Mouse (Mus musculus) induced T-regulatory cell, adult 2 months (primary cell): ENCODE data around the gene Lrig1.

Source experiments
- DNase-seq: peaks from one replicate; pipeline ENCODE4 v3.0.0-alpha.2; 2012; ENCODE audit warnings: low read depth

Gene Lrig1

DNA sequence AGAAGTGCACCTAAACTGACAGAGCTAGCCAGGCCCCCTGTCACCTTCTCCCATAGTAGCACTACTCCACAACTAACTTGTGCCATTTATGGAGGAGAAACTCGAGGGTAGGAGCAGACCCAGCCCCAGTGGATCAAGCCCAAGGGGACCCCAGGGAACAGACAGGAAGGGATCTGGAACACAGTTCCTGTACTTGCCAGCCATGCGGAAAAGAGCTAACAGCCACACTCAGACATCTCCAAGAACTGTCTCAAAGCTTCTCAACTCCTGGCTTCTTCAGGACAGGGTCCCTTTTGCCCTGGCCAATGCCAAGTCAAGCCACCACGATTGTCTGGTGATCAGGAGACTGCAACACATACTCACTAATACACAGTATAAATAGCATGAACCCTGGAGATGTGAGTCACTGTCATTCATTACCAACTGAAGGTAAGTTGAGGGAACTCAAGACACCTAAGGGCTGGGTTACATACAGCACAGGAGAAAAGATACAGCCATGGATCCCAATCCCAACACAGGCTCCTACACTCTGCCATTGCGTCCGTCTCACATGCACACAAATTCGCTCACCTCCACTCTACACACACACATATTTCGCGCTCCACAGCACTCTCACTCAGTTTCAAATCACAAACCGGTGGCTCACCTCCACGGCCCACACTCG lies 1.3 kb downstream of the Lrig1 start:
- no peak for DNase-seq

DNA sequence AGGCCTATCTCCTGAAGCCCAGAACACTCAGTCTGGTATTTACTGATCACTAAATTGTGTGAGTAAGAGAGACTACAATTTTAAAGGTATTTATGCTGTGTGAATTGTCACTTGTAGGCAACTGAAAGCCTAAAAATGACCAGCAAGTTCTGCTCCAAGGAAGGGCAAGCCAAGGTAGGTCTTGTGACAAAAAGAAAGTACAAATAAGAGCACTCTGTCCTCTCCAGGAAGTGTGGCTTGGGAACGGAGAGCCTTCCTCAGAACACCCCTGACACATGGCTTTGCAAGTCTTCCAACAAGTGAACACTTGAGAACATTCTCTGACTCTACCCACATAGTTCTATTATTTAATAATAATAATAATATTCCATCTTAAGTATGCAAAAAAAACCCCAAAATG lies 2.5 kb downstream of the Lrig1 start:
- peak; percentile 29 for DNase-seq

DNA sequence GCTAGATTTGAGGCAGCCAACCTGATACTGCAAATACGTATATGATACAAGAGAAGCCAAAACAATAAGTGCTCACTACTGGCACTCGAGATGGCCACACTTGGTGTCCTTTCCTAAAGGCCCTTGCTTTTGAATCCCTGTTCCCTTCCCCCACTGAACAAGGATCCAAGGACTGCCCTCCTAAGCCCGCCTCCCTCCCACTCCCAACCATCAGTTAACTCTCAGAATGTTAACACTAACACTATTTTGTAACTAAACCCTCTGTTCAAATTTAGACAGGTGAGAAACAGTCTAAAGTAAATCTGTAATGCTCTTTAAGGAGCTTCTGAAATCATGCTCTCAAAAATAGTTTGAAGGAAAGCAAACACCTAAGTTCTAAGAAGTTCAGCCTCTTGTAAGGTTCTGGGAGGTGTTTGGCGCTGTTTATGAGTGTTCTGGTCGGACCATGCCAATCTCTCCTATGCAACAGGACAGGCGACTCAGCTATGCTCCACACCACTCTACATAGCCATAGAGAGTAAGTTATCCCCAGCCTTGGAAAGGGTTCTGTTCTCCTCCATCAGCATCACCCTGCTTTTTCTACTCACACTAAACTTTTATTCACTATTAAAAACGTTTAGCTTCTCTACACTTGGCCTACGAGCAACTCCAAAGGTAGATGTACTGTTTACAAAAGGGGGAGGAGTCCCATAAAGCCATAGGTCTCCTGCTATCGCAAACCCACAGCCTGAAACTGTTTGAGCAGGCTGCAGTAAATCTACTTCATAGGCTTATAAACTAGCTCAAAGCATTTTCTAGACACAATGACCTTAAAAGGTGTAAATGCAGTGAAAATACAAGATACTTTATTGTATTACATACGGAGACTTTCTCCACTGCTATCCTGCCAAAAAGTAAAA lies 3.5 kb downstream of the Lrig1 start:
- DNase-seq, result peak; percentile 6

DNA sequence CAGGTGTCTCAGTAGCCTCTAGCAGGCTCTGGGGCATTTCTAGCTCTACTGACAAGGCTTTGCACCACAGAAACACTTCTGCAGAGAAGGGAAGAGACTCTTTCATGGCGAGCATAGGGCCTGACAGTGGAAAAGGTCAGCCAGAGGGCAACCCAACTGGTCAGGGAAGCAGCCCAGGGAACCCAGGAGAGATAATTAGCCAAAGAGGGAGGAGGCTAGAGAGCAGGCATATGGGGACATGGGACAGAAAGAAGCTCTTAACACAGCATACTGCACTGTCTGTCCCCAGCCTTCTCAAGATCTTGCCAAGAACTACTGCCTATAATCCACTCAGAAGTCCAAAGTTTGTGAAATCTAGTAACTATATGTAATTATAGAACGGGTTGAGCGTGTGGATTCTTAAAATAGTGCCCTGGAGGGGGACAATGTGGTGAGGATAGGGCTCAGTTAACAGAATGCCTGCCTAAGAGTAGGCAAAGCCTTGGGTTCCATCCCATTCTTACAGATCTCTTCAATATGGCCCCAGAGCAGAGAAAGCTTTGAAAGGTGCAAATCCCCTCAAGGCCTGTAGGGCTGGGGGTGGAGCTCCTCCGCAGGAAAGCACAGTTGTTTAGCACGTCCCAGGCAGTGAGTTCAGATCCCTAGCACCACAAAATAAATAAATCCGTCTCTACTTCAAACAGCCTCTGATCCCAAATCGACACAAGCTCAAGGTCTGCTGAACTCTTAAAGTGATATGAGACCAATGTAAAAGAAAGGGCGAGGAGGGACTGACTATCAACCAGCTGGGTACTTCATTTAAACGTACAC lies 4.6 kb downstream of the Lrig1 start:
- DNase-seq, result peak; percentile 33

DNA sequence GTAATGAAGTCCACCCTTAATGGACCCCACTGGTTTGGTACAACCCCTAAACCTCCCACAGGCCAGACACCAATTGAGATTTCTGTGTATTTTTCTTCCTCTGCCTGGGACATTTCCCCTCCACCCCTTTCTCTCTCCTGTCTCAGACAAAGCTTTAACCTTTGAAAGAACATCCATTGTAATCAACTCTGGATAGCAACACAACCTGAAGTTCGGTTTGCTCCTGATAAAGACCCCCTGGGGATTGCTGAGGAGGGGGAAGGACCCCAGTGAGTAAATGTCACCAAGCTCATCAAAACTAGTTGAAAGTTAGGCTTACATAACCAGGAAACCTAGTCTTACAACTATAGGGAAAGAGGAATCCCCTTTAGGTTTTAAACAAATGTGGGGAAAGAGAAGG lies 5.5 kb downstream of the Lrig1 start:
- DNase-seq, result no peak

DNA sequence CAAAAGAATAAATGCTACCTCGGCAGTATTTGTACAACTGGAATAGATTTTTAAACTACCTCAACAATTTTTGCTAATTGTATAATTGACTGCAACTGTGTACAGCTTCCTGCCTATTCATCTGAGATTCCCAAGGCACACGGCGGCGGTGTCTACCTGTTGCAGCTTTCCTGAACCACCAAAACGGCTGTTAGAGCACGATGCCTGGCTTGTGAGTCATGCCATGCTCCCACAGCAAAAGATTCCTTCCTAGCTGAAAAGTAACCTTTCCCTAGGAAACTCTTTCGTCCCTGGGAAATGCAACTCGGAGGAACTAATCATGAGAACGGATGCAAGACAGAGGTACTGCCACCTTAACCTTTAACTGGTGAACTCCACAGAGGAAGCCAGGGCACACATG lies 6.9 kb downstream of the Lrig1 start:
- no peak for DNase-seq

DNA sequence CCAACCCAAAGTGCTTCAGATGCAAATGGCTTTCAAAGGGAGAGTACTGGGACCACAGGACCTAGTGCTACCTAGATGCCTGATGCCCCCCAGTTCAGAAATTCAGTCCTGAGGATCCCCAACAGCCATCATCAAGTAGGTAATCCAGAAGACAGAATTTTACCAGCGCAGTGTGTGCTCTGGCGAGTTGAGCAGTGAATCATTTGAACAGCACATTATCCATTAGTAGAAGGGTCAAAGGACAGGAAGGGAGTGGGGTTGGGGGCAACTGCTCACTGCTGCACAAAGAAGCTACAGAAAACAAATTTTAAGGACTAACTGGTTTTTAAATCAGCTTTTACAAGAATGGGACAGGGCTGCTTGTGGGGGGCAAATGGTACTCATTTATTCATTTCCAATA lies 8.0 kb downstream of the Lrig1 start:
- DNase-seq, result no peak

DNA sequence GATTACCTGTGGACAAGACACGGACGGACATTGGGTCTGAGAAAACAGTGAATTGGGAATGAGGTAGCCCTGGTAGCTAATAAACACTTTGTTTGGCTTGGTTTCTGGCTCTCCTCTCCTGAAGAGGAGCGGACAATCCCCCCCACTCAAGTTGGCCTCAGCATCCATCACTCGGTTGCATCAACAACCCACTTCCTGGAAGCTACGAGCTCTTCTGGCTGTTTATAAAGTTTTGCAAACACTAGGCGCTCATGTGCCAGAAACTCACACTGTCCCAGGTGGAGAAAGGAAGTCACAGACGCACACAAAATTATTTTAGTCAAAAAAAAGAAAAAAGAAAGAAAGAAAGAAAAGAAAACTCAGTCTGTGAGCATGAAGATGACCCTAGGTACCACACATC lies 9.7 kb downstream of the Lrig1 start:
- no peak for DNase-seq

DNA sequence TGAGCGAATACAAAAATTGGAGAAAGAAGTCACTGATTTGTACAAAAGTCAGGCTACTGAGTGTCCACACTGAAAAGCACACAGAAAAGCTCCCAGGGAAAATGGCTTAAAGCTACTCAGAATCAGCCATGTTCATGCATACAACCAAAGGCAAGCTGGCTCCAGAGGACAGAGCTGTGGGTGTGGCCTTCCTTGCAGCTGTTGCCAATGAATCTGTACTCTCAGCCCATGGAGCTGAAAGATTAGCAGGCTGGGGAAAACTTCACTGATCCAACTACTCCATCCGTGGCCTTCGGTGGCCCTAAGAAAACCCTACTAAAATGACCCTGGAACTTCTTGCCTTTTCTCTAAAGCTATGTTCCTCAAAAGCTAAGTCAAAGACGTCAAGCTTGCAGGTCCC lies 11.2 kb downstream of the Lrig1 start:
- DNase-seq, result no peak

DNA sequence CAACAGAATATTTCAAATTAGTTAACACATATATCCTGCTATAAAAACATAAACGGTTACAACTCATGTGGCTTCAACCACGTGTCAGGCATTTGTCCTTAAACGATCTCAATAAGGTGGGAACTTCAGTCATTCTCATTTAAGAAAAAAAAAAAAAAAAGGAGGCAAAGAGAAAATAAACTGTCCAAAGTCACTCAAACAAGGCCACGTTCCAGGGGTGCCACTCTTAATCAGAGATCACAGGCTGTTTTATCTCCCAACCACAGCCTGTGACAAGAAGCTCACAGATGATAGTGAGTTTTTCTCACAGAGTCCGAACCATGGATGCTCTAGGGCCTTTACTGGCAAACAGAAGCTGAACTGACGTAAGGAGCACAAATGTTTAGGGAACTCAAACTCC lies 13.9 kb downstream of the Lrig1 start:
- no peak for DNase-seq

DNA sequence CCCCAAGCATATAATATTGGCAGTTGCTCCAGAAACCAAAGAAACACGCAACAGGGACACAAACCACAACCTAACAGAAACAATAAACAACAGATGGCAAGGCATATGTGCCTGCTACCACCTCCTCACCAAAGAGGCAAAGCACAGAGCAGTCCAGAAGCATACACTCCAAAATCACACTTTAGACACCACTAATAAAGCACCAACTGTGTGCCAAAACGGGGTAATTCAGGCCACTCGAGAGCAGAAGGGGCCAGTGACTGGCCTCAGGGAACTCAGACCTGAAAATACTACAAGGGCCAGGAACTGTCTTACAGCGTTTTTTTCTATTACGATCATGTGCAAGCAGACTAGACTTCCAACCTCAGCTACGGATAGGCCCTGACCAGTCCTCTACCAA lies 14.3 kb downstream of the Lrig1 start:
- DNase-seq, result no peak

DNA sequence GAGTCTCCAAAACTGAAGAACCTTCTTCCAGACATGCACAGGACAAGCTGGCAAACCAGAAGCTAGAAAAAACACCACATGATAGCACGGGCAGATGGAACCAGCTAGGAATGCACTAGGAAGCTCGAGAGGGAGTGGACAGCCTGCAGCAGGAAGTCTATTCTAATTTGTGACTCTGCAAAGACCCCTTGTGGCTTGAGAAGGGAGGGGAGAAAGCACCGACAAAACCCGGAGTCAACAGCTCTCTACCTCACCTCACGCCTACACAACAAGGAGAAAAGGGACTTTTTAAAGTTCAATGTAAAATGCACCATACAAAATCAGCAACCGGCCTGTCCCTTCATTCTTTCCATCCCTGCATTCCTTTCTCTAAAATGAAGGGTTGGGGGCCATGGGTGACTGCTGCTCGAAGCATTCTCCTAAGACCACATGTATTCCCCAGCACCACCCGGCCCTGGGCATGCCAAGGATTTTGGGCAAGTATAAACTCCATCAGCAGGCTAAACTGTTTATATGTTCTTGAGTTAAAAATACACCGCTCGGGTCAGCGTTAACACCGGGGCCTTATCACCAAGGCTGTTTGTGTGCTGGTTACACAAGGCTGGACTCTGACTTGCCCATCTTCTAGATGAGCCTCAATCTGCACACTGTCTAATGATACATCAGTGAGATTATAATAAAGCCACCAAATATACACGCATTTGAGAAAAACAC lies 15.0 kb downstream of the Lrig1 start:
- DNase-seq, result peak; percentile 68

DNA sequence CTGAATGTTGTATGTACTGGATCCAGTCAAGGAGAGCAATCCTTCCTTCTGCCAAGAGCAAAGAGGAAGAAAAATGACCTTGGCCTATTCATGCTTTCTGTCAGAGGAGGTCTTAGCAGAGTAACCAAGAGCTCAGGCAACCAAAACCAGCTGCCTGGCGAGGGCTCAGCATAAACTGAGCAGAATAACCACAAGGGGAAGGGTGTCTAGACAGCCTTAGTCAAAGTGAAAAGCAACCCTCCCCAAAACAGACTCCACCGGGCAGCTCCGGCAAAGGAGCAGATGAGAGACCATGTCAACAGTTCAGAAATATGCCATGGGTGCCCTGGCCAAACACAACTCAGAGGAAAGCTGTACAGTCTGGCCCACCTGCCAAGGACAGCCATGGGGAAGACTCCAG lies 16.3 kb downstream of the Lrig1 start:
- DNase-seq, result peak; percentile 76

DNA sequence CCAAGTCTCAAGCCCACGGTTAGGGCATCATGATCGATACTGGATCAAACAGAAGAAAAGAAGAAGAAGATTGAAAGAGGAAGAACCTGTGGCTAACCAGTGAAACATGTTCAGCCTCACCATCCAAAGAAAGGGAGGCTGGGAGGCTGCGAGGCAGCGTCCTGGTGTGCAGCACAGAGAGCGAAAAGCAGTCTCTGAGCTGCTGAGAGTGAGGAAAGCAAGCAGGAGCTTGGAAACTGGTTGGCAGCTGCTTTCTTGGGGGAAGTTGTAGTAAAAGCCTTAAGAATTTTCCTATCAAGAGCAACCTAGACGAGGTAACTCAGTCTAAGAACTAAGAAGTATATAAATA lies 17.7 kb downstream of the Lrig1 start:
- DNase-seq, result no peak

DNA sequence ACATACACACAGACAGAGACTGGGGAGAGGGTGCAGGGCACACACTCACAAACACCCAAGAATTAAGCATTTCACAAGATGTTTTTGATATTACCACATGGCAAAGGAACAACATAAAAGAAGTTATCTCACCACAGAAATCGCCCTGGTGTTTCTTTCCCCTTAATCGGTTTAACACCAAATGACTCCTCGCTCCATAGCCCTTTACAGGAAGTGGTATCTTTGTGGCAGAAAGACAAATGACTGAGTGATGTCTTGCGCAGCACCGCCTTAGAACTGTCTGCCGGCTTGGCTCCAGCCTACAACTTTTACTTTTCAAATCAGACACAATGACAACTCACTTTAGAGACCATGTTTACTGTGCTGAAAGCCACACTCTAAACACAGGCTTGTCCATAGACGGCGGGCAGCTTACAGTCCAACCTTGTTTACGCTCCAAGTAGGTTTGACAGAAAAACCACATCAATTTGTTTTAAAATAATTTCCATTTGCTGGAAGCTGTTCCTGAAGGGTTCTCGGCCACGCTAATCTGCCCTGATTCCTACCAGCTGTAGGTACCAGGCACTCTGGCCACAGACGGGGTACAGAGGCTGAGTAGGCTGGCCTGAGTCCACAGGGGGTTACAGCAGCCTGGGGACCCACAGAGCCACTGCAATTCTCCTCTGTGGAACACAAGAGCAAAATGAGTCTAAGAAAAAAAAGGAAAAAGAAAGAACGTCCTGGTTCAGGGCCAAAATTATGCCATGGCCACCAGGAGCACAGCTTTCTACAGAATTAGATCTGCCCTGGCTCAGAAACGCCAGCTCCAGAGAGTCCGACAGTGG lies 18.3 kb downstream of the Lrig1 start:
- peak; percentile 89 for DNase-seq

DNA sequence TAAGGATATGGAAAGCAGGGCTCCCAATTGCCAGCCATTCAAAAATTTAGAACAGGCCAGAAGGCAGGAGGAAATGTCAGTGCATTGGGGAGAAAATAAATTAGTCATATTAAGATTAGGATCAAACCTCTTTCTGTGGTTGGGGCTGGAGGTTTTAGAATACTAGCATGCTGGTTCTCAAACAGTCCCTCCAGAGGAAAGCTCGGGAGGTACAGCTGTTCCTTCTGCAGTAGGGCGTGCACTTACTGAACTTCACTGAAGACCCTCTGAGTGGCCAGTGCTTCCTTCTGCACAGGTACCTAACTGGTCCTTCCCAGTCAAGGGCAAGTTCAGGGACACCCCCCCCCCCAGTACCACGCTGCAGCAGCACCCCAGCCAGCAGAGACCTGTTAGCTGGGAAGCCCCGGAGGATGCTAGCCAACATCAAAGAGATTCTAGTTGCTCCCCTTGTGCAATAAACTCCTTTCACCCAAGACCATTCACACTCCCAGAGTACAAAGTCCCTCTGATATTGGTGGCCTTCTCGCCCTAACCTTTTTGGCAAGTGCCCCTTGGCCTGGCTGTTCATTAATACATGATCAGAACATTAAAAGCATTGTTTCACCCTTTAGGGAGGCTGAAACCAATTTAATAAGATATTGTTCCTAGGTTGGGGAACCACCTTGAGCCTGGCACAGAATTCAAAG lies 19.1 kb downstream of the Lrig1 start:
- DNase-seq, result peak; percentile 74

DNA sequence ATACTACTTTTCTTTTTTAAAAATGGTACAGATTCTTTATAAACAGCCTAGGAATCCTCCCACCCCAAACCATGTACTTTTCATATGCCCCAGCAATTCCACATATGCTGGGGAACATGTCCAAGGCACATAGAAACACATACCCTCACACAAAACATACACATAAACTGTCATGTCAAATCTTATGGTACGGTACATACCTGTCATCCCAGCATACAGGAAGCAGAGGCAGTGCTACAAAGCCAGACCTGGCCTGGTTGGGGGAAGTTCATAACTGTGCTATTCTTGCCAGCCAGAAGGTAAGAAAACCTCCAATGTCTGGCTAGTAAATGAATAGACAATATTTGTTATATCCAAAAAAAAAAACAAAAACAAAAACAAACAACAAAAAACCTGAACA lies 20.7 kb downstream of the Lrig1 start:
- no peak for DNase-seq

DNA sequence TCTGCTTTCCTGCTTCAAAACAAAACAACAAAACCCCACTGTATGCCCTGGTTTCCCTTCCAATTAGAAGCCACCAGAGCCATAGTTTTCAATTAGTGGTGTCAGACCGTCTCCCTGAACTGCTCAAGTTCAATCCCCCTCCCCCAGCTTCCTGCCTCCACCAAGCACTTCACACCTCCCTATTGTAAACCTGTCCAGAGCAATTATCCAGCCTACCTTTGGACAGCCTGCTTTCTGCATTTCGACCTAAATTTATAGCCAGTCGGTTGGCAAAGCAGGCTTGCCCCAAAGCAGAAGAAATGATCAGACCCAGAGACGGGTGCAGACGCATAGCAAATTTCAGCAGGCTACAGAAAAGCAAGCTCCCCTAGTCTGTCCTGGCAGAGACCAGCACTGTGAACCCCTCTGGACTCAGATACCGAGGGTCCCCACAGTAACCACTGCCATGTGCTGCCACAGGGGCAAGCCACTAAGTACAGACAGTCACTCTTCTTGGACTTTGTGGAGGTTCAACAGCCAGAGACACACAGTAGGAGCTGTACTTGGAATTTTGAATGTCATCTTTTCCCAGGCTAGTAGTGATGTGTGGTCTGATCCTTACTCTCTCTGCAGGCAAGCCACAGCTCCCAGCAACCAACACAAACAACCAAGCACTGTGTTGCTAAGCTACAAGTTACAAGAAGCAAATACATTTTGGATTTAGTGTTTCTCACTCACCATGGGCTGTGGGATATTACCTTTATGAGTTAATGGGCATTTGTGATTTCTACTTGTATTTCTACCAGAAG lies 21.4 kb downstream of the Lrig1 start:
- no peak for DNase-seq

DNA sequence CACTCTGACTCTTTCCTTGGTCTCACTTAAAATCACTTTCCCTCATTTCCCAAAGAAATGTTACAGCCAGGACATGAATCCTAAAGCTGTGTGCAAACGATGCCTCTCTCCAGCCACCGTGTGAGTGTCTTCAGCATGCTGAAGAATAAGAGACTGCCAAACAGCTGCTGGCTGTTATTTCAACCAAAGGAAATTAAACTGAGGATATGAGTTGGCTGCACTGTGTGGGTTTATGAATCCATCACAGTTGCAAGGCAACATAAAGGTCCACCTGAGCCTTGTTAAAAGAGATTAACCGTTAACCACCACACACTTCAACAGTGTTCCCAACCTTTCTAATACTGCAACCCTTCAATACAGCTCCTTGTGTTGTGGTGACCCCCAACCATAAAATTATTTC lies 22.5 kb downstream of the Lrig1 start:
- DNase-seq, result no peak

DNA sequence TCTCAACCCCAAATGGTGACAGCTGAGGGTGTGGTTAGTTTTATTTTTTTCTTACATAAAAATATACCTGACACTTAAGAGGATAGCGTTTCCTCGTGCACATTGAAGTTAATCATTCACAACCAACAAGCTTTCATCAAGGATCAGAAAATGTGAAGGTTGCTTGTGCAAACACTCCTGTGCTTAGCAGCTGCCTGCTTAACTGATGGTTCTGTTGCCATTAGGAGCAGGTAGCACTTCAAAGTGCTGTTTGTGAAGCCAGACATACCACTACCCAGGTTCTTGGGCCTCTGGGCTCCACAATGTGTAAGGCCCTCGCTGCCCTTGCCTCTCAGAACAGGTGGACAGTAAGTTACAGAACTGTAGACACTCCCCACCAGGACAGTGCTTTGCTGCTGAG lies 23.1 kb downstream of the Lrig1 start:
- DNase-seq, result no peak
